Mouse (Mus musculus) lung, postnatal 25 days (tissue): ENCODE data around the gene B430306N03Rik.
A peak's percentile ranks its signal among the peaks of the same experiment; 100 is the strongest.

Source experiments
- DNase-seq: peaks from one replicate; pipeline ENCODE4 v3.0.0; 2022; ENCODE audit warnings: low spot score

Gene B430306N03Rik

DNA sequence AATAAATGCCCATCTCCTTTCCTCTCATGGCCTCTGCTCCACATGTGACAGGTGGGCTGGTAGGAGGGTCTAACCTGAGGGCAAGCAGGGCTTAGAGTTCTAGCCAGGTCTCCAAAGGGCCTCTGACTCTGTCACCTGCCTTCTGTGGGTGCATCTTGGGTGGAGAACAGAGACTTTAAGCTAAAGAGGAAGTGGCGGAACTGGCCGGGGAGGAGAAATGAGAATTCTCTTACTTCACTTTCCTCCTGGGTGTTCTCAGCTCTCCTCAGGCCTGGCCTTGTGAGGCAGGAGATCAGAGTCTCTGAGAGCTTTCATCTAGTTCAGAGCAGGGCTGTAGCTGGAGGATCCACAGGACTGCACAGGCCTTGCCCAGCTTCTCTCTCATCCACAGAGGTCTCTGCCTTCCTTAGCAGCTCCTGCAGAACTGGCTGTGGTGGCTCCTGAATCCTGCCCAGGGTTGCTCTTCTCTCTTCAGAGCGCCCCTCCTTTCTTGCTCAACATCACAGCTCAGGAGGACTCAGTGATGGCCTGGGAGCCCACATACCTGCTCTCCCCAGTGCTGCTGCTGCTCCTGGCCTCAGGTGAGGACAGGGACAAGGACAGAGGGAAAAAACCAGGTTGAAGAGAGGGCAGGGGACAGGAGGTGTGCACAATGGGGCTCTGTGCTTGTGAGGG, at the start of gene B430306N03Rik:
Gene B430306N03Rik (plus strand): TSS at position 237 of the 675 bp plus-strand sequence.
- peak; percentile 21 for DNase-seq

- DNase-seq: no peak
These were observed 49.2 kb upstream of the B430306N03Rik start for GRCm38 (mm10) chr17:48266610-48267304.

GRCm38 (mm10) chr17:48267591-48267990, 48.4 kb upstream of the B430306N03Rik start:
- no peak for DNase-seq

DNA sequence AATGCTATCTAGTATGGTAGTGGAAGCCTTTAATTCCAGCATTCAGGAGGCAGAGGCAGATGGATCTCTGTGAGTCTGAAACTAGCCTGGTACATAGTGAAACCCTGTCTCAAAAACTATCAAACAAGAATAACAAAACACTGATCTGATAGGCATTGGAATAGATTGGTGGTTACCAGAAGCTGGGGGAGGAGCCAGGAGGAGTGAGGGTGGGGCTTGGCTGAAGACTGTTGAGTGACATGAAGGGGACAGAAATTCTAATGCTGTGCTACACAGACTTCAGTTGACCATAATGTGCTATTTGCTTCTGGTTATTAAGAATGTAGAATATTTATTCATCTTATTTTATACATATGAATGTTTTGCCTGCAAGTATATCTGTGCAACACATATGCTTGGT, 47.7 kb upstream of the B430306N03Rik start:
- DNase-seq: no peak

GRCm38 (mm10) chr17:48269833-48270232, 46.1 kb upstream of the B430306N03Rik start:
- no peak for DNase-seq

DNA sequence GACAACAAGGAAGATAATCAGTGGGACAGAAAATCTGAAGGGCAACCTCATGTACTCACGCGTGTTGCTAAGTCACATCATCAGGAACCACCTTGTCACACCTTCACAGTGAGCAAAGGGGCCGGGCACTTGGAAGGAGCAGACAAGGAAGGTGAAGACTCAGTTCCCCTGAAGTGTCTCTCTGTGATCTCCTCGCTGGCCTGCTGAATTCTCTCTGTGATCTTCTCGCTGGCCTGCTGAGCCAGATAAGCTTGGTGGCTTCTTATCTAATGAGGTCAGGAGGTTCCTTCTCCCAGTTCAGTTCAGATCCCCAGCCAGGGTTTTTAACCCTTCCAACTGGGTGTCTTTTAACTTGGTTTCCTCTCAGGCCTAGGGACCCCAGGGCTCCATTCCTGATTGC, 43.8 kb upstream of the B430306N03Rik start:
- DNase-seq: no peak

DNA sequence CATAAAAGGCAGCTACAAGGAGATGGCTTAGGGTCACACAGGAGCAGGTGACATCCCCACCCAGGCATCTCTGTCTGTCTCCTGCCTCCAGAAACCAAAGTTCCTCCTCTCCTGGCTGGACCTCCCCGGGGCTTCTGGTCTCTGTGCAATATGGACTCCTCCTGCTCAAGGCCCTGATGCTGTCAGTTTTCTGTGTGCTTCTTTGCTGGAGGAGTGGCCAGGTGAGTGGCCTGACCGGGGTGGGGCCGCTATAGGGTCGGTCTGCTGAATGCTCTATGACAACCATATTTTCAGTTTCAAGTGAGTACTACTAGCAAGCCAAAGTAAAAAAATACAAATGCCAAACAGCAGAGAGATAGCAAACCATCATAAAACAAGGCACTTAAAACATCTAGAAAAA, 43.3 kb upstream of the B430306N03Rik start:
- no peak for DNase-seq

- no peak for DNase-seq
These were observed 41.8 kb upstream of the B430306N03Rik start for GRCm38 (mm10) chr17:48274098-48274497.

GRCm38 (mm10) chr17:48274885-48275284, 41.1 kb upstream of the B430306N03Rik start:
- peak; percentile 68 for DNase-seq

GRCm38 (mm10) chr17:48275736-48276135, 40.2 kb upstream of the B430306N03Rik start:
- no peak for DNase-seq

GRCm38 (mm10) chr17:48278381-48278780, 37.6 kb upstream of the B430306N03Rik start:
- DNase-seq: no peak

DNA sequence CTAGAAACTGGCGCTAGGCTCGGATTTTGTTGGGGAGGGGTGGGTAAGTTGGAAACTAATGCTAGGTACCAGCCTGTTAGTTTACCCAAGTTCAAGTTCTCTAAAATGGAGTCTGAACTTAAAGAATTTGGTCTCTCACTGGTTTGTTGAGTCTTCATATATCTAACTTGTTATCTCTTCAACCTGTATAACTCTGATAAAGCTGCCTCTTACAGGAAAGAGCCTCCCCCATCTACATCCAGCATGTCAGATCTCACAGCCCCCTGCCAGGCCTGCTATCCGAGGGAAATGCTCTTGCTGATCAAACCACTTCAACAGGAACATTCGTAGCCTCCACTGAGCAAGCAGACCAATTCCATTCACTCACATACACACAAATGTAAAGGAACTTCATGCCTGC, 36.9 kb upstream of the B430306N03Rik start:
- DNase-seq: no peak

- DNase-seq: no peak
These were observed 34.8 kb upstream of the B430306N03Rik start for GRCm38 (mm10) chr17:48280943-48281738.

DNA sequence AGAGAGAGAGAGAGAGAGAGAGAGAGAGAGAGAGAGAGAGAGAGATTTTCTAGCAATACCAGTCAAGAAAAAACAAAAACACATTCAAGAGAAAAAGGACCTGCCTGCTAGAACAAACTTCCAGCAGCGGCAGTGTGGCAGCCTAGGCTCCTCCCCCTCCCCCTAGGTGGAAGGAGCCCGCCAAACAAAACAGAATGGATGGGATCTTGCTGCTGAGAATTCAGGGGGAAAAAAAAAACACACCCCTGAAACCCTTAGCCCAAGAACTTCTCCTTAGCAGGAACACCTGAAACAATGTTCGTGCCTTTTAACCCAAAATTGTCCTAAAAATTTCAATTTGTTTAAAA, 34.2 kb upstream of the B430306N03Rik start:
- DNase-seq: no peak

DNA sequence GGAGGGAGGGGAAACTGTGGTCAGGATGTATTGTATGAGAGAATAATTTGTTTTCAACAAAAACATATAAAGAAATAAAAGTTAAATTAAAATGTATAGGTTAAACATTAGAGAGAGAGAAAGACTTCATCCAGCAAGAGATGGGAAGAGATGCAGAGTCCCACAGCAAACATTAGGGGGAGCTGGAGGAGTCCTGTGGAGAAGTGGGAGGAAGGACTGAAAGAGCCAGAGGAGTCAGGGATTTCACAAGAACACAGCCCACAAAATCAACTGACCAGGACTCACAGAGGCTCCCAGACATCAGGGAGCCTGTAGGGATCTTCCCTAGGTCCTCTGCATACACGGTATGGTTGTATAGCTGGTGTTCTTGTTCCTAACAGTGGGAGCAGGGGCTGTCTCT, 29.2 kb upstream of the B430306N03Rik start:
- DNase-seq: no peak

GRCm38 (mm10) chr17:48287276-48287675, 28.7 kb upstream of the B430306N03Rik start:
- DNase-seq: no peak

GRCm38 (mm10) chr17:48293500-48294194, 22.3 kb upstream of the B430306N03Rik start:
- DNase-seq: no peak

GRCm38 (mm10) chr17:48299203-48299602, 16.7 kb upstream of the B430306N03Rik start, which contains the start of gene Treml2:
TSS of gene Treml2 (plus strand) at chr17:48299498.
- no peak for DNase-seq

DNA sequence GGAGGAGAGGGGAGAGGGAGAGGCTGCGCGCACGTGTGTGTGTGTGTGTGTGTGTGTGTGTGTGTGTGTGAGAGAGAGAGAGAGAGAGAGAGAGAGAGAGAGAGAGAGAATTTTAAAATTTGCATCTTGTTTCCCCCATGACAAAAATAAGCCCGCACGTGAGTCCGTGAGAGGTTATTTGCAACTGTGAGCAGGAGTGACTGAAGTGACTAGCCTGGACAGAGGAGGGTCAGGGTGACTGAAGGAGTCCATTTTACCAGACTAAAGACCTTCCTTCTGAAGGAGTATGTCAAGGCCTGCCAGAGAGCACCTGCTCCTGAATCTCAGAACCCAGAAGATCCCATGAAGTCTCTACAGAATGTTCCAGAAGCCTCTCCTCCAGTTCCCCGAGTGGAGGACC, 16.2 kb upstream of the B430306N03Rik start:
- DNase-seq: no peak

GRCm38 (mm10) chr17:48300199-48300598, 15.7 kb upstream of the B430306N03Rik start:
- peak; percentile 39 for DNase-seq

DNA sequence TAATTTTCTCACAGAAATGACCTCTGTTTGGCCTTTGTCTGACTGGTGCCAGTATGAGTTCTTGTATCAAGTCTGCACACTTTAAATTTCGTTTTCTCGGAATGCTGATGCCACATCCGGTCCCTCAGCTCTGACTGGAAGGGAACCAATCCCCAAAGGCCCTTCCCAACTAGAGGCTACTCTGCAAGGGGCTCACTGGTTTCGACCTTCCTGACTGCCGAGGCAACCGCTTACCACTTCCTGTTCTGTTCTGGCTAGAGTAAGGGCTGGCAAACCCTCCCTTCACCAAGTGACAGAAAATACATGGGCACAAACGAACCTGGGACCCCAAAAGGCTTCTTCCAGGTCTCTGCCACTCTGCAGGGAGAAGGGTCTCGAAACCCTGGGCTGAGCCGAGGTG, 15.1 kb upstream of the B430306N03Rik start:
- peak; percentile 31 for DNase-seq

DNA sequence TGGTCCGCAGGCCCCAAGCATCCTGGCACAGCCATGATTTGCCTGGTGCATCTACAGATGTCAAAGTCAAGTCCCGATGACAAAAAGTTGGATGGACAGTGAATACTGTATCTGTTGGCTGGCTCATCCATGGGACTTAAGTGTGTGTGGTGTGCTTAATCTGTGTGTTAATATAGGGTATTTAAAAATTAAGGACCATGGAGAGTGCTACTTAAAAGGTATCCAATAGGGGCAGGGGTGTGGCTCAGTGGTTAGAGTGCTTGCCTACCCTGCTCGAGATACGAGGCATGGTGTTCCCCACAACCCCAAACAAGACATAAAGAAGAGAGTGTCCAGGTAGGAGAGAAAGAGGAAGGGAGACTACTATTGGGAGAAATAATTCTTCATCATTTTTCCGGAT, 14.1 kb upstream of the B430306N03Rik start:
- DNase-seq: no peak
